Mouse (Mus musculus) frontal cortex, postnatal 25 days (tissue): Measurements from ENCODE around the gene Stxbp1.

ENCODE experiments used
- DNase-seq, 2 experiments: peaks; one replicate each; pipeline ENCODE4 v3.0.0; 2022; ENCODE audit warnings: low spot score in 2 of 2

The Stxbp1 gene

GRCm38 (mm10) chr2:32752181-32752580 is 94.9 kb downstream of the Stxbp1 start:
- no peak for DNase-seq

DNA sequence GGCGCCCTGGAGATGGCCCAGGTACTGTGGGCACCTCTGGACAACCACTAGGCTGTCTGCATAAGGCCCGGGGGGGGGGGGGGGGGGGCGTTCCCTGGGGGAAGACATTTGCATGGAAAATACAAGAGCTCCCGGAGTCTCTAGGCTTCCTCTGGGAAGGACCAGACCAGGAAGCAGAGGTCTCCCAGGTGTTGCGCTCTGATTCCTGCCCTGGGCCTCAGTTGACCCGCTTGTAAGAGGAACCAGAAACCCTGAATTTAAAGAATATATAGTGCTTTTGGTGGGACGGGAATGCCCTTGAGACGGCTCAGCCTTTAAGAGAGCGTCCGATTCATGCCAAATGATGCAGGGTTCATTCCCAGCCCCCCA is 95.4 kb downstream of the Stxbp1 start:
- no peak for DNase-seq

GRCm38 (mm10) chr2:32750887-32751664 is 96.0 kb downstream of the Stxbp1 start:
- DNase-seq = no peak

DNA sequence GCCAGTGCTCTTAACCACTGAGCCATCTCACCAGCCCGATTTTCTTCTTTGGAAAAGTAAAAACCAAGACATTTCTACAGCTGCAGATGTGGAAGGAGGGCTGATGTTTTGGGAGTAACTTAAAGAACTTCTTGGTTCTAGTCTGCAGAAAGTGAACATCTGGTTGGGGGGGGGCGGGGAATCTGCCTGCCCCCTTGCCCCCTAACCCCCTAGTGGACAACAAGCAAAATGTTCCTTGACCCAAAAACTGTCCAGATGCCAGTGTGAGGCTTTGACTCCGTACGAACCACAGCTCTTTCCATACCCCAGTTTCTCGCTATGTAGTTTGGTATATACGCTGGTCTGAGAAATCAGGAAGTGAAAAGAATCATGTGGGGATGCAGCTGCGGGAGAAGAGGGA is 96.8 kb downstream of the Stxbp1 start:
- DNase-seq = no peak

DNA sequence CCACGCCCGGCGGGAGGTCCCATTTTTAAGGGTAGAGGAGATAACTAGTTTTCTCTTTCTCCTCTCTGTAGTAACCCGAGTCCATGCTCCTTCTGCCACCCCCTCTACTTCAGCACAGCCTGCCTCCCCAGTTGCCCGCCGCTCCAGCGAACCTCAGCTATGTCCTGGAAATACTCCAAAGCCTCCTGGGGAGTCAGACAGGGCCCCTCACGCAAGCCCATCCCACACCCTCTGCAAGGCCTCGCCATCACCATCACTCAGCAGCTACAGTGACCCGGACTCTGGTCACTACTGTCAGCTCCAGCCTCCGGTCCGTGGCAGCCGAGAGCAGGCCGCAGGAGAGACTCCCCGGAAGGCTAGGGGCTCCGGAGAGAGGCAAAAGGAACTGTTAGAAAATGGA is 98.0 kb downstream of the Stxbp1 start:
- DNase-seq = no peak

DNA sequence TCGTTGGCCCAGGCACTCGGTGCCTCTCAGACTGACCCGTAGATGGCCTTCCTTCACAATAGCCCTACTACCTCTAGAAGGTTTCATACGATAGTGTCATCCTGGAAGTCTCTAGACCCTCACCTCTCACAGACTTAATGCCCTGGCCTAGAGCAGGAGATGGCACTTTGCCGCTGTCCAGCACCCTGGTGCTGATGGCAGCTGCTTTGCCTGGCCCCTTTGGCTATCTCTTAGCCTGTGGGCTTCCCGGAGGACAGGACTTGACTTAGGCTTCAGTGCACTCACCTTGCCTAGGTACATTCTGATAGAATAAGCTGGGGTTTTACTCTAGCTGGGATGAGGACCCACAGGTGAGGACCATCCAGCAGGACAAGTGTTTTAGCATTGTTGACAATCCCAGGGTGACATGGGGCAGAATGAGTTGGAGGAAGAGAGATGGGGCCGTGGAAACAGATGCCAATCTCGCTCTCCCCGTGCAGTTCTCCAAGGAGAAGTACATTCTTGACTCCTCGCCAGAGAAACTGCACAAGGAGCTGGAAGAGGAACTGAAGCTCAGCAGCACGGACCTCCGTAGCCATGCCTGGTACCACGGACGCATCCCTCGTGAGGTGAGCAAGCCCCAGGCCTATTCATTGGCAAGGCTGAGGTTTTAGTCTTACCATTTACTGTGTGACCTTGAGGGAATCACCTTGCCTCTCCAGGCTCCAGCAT is 102.6 kb downstream of the Stxbp1 start:
- no peak for DNase-seq

DNA sequence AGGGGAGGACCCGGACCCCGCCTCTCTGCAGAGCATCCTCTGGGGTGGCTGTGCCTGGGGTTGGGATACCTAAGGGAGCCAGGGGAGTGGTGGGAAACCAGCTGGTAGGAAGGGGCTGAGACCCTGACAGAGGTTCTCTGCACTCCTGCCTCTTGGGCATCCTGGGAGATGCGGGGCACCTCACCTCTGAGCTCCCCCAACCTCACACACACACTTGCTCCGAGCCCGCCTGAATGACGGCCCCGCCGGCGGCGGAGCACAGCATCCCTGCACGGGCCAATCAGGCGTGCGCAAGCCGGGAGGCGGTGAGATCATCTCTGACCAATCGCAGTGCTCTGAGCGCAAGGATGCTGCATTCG is 104.9 kb downstream of the Stxbp1 start:
- DNase-seq = peak; percentile 55 to 78

DNA sequence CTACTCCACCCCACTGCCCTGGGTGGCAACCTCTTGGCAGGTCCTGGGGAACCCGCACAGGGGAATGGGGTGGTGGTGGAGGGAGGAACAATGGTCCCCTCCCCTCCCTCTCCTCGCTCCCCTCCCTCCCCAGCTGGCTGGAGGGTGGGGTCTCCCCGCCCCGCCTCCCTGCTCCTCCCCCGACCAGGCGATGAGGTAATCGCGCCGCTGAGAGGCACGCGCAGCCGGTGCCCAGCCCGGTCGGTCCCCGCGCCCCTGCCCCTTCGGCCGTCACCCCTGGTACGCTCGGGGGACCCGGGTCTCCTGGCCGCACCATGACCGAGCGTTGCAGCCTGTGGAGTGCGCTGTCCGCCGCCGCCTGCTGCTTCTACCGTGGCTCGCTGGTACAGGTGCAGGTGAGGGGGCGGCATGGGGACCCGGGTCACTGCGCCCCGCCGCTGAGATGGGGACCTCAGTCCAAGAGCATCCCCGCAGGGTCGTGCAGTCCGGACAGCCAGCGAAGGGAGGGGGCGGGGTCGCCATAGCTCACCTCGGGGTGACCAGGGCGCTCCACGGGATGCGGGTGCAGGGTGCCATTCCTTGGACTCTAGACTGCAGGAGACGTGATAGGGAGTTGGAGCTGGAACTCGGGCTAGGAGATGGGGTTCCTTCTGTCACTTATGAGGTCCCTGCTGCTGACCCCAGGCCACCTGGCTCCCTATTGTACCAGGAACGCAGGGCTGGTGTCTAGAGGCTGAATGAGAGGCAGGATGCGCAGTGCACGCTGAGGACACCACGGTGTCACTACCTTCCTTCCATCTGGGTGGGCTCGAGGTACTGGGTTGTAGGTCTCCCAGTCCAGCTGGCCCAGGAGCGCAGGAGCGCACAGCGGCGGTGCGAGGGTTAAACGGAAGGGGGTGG is 105.5 kb downstream of the Stxbp1 start:
- DNase-seq = peak in 1 of 2 experiments; percentile 39

- no peak for DNase-seq
Observed at GRCm38 (mm10) chr2:32740916-32741272, 106.2 kb downstream of the Stxbp1 start, which contains the start of gene 6330409D20Rik. Gene 6330409D20Rik (minus strand): TSS chr2:32741016.

DNA sequence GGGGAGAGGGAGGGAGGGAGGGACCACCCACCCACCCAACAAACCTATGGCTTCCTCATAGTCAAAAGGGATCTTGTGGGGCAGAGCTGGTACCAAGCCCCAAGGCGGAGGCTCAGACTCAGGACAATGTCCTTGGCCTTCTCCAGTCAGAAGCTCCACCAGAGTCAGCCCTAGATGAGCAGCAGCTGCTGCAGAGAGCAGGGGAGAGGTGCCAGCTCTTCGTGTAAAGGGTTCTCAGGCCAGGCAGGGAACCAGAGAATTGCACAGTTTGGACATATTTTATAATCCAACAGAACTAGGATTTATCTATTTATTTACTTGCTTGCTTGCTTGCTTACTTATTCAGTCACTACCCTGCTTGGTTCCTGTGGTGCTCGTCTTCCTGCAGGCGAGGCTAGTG is 107.7 kb downstream of the Stxbp1 start:
- DNase-seq = no peak
